Mouse (Mus musculus): ENCODE results near the gene 1700025G04Rik.

GRCm38 (mm10) chr1:152110123-152110522 is 20.2 kb upstream of the 1700025G04Rik start:
- no peak for TF ChIP-seq CTCF (IDR thresholded peaks at IDR 0.05; ENCODE audit: extremely low read depth, insufficient read depth, low read length)
- no peak for TF ChIP-seq POLR2A (IDR thresholded peaks at IDR 0.05; ENCODE audit: extremely low read depth, insufficient read depth, low read length)

Measured in cortical plate, adult 2 months (tissue).